Comparison of ENCODE assay signal across 8 mouse cellular contexts in genomic region chr9:122294242-122294881, GRCm38 (mm10). TPM values are rescaled to one million over a fixed set of nuclear protein-coding genes. Genes with fewer than 3 reads are reported as not detected.
DNase-seq lines count a peak whose midpoint lies in the region; ATAC-seq and TF ChIP-seq lines count a peak whose summit lies in the region.

Ano10 (minus strand) TSS chr9:122294423.

- peaks cover 7 to 19% of the 10 kb centered on the region in 2 experiments for H3K4me1 ChIP-seq in CH12.LX (ENCODE audit: control insufficient read depth in 1 of 2, insufficient read depth in 2 of 2)
- H3K4me1 ChIP-seq in forebrain, embryonic 11.5 days (replicated peaks; ENCODE audit: control insufficient read depth, insufficient read depth, low read length), result no peaks in the 10 kb centered on the region; the same call in 1 of the 2 replicates
- H3K4me1 ChIP-seq in heart, embryonic 16.5 days (ENCODE audit: control insufficient read depth, insufficient read depth, low read length), result peaks cover 8% of the 10 kb centered on the region
- peaks cover 19% of the 10 kb centered on the region for H3K4me1 ChIP-seq in liver, embryonic 15.5 days (replicated peaks)
- H3K4me1 ChIP-seq in neural tube, embryonic 12.5 days, result 0 out of 2 replicates have a peak, but pooled peaks cover 5% of the 10 kb centered on the region

- H3K27me3 ChIP-seq in CH12.LX (replicated peaks), result no peaks in the 10 kb centered on the region
- H3K27me3 ChIP-seq in forebrain, embryonic 11.5 days (ENCODE audit: control insufficient read depth, insufficient read depth, low read length), result no peaks in the 10 kb centered on the region
- H3K27me3 ChIP-seq in heart, embryonic 16.5 days (ENCODE audit: control insufficient read depth, insufficient read depth, low read length), result no peaks in the 10 kb centered on the region
- H3K27me3 ChIP-seq in liver, embryonic 15.5 days, result peaks cover 27% of the 10 kb centered on the region
- no peaks in the 10 kb centered on the region for H3K27me3 ChIP-seq in neural tube, embryonic 12.5 days (replicated peaks)

- H3K4me2 ChIP-seq in CH12.LX (ENCODE audit: insufficient read depth, low read depth, poor library complexity, severe bottlenecking), result peak within 1 kb of the TSS; percentile 93
- H3K4me2 ChIP-seq in forebrain, embryonic 11.5 days (ENCODE audit: low read depth, low read length, severe bottlenecking), result peak within 1 kb of the TSS; percentile 74
- H3K4me2 ChIP-seq in heart, embryonic 16.5 days (ENCODE audit: low read depth, low read length), result peak within 1 kb of the TSS; percentile 77
- H3K4me2 ChIP-seq in liver, embryonic 15.5 days, result peak within 1 kb of the TSS; percentile 72
- peak within 1 kb of the TSS; percentile 69 for H3K4me2 ChIP-seq in neural tube, embryonic 12.5 days (replicated peaks)

- no peak for TF ChIP-seq EP300 in CH12.LX (IDR thresholded peaks at IDR 0.05; ENCODE audit: low read length)

- H3K27ac ChIP-seq in CH12.LX (ENCODE audit: insufficient read depth, low read depth), result no peak within 1 kb of the TSS
- peak within 1 kb of the TSS; percentile 46; the same call in 1 of the 2 replicates for H3K27ac ChIP-seq in forebrain, embryonic 11.5 days (ENCODE audit: low read depth, low read length)
- H3K27ac ChIP-seq in heart, embryonic 16.5 days (ENCODE audit: low read length), result peak within 1 kb of the TSS; percentile 65
- H3K27ac ChIP-seq in liver, embryonic 15.5 days (replicated peaks), result peak within 1 kb of the TSS; percentile 71
- H3K27ac ChIP-seq in neural tube, embryonic 12.5 days, result peak within 1 kb of the TSS; percentile 20; the same call in 1 of the 2 replicates

- H3K9ac ChIP-seq in CH12.LX (ENCODE audit: insufficient read depth, low read depth), result peak within 1 kb of the TSS; percentile 79
- H3K9ac ChIP-seq in forebrain, embryonic 11.5 days (ENCODE audit: low read length), result peak within 1 kb of the TSS; percentile 77
- peak within 1 kb of the TSS; percentile 85 for H3K9ac ChIP-seq in heart, embryonic 16.5 days (ENCODE audit: low read length)
- H3K9ac ChIP-seq in liver, embryonic 15.5 days, result peak within 1 kb of the TSS; percentile 55
- H3K9ac ChIP-seq in neural tube, embryonic 12.5 days, result peak within 1 kb of the TSS; percentile 88

- no peaks in the 10 kb centered on the region for H3K9me3 ChIP-seq in CH12.LX (replicated peaks; ENCODE audit: low read length)
- no peaks in the 10 kb centered on the region for H3K9me3 ChIP-seq in forebrain, embryonic 11.5 days (ENCODE audit: control insufficient read depth, low read length)
- no peaks in the 10 kb centered on the region for H3K9me3 ChIP-seq in heart, embryonic 16.5 days (replicated peaks; ENCODE audit: control insufficient read depth, low read length)
- H3K9me3 ChIP-seq in liver, embryonic 15.5 days (replicated peaks), result no peaks in the 10 kb centered on the region
- no peaks in the 10 kb centered on the region for H3K9me3 ChIP-seq in neural tube, embryonic 12.5 days

- no peaks in the 10 kb centered on the region for H3K36me3 ChIP-seq in CH12.LX (replicated peaks in 1 of 2; ENCODE audit: control insufficient read depth in 1 of 2, insufficient read depth in 1 of 2, low read length in 1 of 2)
- no peaks in the 10 kb centered on the region for H3K36me3 ChIP-seq in forebrain, embryonic 11.5 days (ENCODE audit: control insufficient read depth, insufficient read depth, low read length)
- H3K36me3 ChIP-seq in heart, embryonic 16.5 days (ENCODE audit: control insufficient read depth, insufficient read depth), result no peaks in the 10 kb centered on the region
- H3K36me3 ChIP-seq in liver, embryonic 15.5 days (replicated peaks), result no peaks in the 10 kb centered on the region
- no peaks in the 10 kb centered on the region for H3K36me3 ChIP-seq in neural tube, embryonic 12.5 days

- TF ChIP-seq POLR2A in CH12.LX (IDR thresholded peaks at IDR 0.05; ENCODE audit: low read depth, low read length), result peak; percentile 72

- WGBS in forebrain, embryonic 11.5 days, result under 1% methylated on average over 49 of the region's 51 CpGs
- under 1% methylated on average over 50 of the region's 51 CpGs for WGBS in heart, embryonic 16.5 days
- WGBS in liver, embryonic 15.5 days (ENCODE audit: insufficient replicate concordance), result under 1% methylated on average over 51 of the region's 51 CpGs
- WGBS in neural tube, embryonic 12.5 days, result under 1% methylated on average over 51 of the region's 51 CpGs

- dilution Hi-C loops in CH12.LX (cut with MboI; ENCODE audit: extremely low pct_ligation_motif_present, extremely low pct_unique_long_range_greater_than_20kb, low sequenced_read_pairs), result no loop called here

- H3K4me3 ChIP-seq in CH12.LX (replicated peaks in 1 of 3; ENCODE audit: low read depth in 2 of 3, low read length in 2 of 3, poor library complexity in 1 of 3), result peak within 1 kb of the TSS; percentile 63 to 90 (median 71)
- peak within 1 kb of the TSS; percentile 74 for H3K4me3 ChIP-seq in forebrain, embryonic 11.5 days (ENCODE audit: low read depth, low read length)
- peak within 1 kb of the TSS; percentile 66 for H3K4me3 ChIP-seq in heart, embryonic 16.5 days (ENCODE audit: low read length)
- H3K4me3 ChIP-seq in liver, embryonic 15.5 days (replicated peaks), result peak within 1 kb of the TSS; percentile 65
- H3K4me3 ChIP-seq in neural tube, embryonic 12.5 days, result peak within 1 kb of the TSS; percentile 69

- DNase-seq in CH12.LX (ENCODE audit: extremely low read depth), result peak; percentile 100
- DNase-seq in c-Kit-positive CD71-positive TER-119-negative erythroid progenitor cells, embryonic 14.5 days (ENCODE audit: low read depth), result peak; percentile 90
- DNase-seq in forebrain, embryonic 11.5 days (ENCODE audit: low spot score), result peak; percentile 100
- DNase-seq in kidney, postnatal 36 days, result peak; percentile 99
- peak; percentile 97 for DNase-seq in telencephalon, adult 2 months (ENCODE audit: low read depth, low spot score)

- in situ Hi-C loops in CH12.LX (cut with MboI; ENCODE audit: low pct_ligation_motif_present, low pct_unique_long_range_greater_than_20kb, low sequenced_read_pairs), result no loop called here

- TF ChIP-seq RAD21 in CH12.LX (IDR thresholded peaks at IDR 0.05; ENCODE audit: low read depth, low read length), result no peak

- 0 out of 2 replicates have a peak, but pooled peaks cover 4% of the 10 kb centered on the region for H3K79me2 ChIP-seq in CH12.LX (replicated peaks; ENCODE audit: control insufficient read depth, extremely low read depth, insufficient read depth, poor library complexity, severe bottlenecking)

- no peak for TF ChIP-seq CTCF in CH12.LX (conservative IDR thresholded peaks at IDR 0.05 in 1 of 2, IDR thresholded peaks at IDR 0.05 in 1 of 2; ENCODE audit: low read depth in 2 of 2, low read length in 2 of 2)

- peak; percentile 97 for ATAC-seq in forebrain, embryonic 11.5 days (replicated peaks; ENCODE audit: low FRiP score)
- ATAC-seq in heart, embryonic 16.5 days (replicated peaks; ENCODE audit: extremely low read depth, insufficient read depth, low FRiP score), result peak; percentile 95
- ATAC-seq in liver, embryonic 15.5 days (ENCODE audit: insufficient read depth), result peak; percentile 89
- peak; percentile 95 for ATAC-seq in neural tube, embryonic 12.5 days (ENCODE audit: low FRiP score, low read depth)

TF ChIP-seq in CH12.LX, 34 proteins besides CTCF, POLR2A, EP300 and RAD21:
- TF ChIP-seq MYC (IDR thresholded peaks at IDR 0.05; ENCODE audit: low read depth, low read length), result peak; percentile 48; the same call in 1 of the 2 replicates
- no peak for TF ChIP-seq UBTF (IDR thresholded peaks at IDR 0.05; ENCODE audit: low read depth, low read length)
- TF ChIP-seq GABPA (IDR thresholded peaks at IDR 0.05; ENCODE audit: insufficient replicate concordance, low read depth, low read length), result no peak
- TF ChIP-seq NRF1 (IDR thresholded peaks at IDR 0.05; ENCODE audit: low read depth, low read length), result peak; percentile 18; the same call in 1 of the 2 replicates
- TF ChIP-seq SIN3A (IDR thresholded peaks at IDR 0.05; ENCODE audit: low read length), result peak; percentile 58; the same call in 1 of the 2 replicates
- peak; percentile 73 for TF ChIP-seq ELF1 (IDR thresholded peaks at IDR 0.05; ENCODE audit: low read depth, low read length)
- TF ChIP-seq NELFE (IDR thresholded peaks at IDR 0.05; ENCODE audit: low read depth, low read length), result peak; percentile 66
- TF ChIP-seq IRF4 (IDR thresholded peaks at IDR 0.05; ENCODE audit: low read depth, low read length), result no peak
- 0 out of 2 replicates have a peak, but pooled peaks have one; percentile 10 for TF ChIP-seq ETS1 (conservative IDR thresholded peaks at IDR 0.05; ENCODE audit: low read depth, low read length)
- TF ChIP-seq ZKSCAN1 (IDR thresholded peaks at IDR 0.05; ENCODE audit: borderline replicate concordance, low read depth, low read length), result no peak
- TF ChIP-seq TCF12 (IDR thresholded peaks at IDR 0.05; ENCODE audit: low read depth, low read length), result peak; percentile 30; the same call in 1 of the 2 replicates
- peak; percentile 48; the same call in 1 of the 2 replicates for TF ChIP-seq CHD2 (IDR thresholded peaks at IDR 0.05; ENCODE audit: low read length)
- no peak for TF ChIP-seq USF1 (IDR thresholded peaks at IDR 0.05; ENCODE audit: low read depth, low read length)
- peak; percentile 67; the same call in 1 of the 2 replicates for TF ChIP-seq MXI1 (IDR thresholded peaks at IDR 0.05; ENCODE audit: low read depth, low read length)
- TF ChIP-seq BHLHE40 (IDR thresholded peaks at IDR 0.05; ENCODE audit: low read depth, low read length), result no peak
- peak; percentile 50; the same call in 1 of the 2 replicates for TF ChIP-seq ZMIZ1 (IDR thresholded peaks at IDR 0.05; ENCODE audit: low read depth, low read length)
- TF ChIP-seq TBP (conservative IDR thresholded peaks at IDR 0.05; ENCODE audit: low read depth, low read length), result 0 out of 2 replicates have a peak, but pooled peaks have one; percentile 25

RNA-seq across cellular contexts. Expression of gene Ano10, which starts in this region (rescaled TPM):
- total RNA-seq in CH12.LX (2012; rRNA removed), result 18.2 and 23.9 TPM in 2 replicates
- total RNA-seq in CH12.LX (2014; rRNA removed), result 7.3 and 9.5 TPM in 2 replicates
- polyA plus RNA-seq in CH12.LX (2012; ENCODE audit: insufficient read length, low read depth), result 11.4 and 12.2 TPM in 2 replicates
- polyA plus RNA-seq in forebrain, embryonic 11.5 days (2014; fragmentation: Nextera tagmentation; extraction: Ambion mirVana), result 34.0 and 44.6 TPM in 2 replicates
- polyA plus RNA-seq in heart, embryonic 16.5 days (2015; fragmentation: Nextera tagmentation; extraction: Ambion mirVana), result 27.3 and 32.2 TPM in 2 replicates
- 13.7 and 16.5 TPM in 2 replicates for polyA plus RNA-seq in liver, embryonic 15.5 days (2015; fragmentation: Nextera tagmentation; extraction: Ambion mirVana)
- polyA plus RNA-seq in neural tube, embryonic 12.5 days (2016; fragmentation: Nextera tagmentation; extraction: Ambion mirVana), result 50.8 and 56.9 TPM in 2 replicates
